ENCODE assay signal across 23 mouse cellular contexts in genomic region chr13:112016280-112016679, GRCm38 (mm10).
DNase-seq lines count a peak whose midpoint lies in the region; ATAC-seq lines count a peak whose summit lies in the region.
"Had no signal": no experiment of that assay in that cellular context is flagged by ENCODE, and none has a peak within 500 bp of the region (broad histone marks: within the 10 kb centered on the region; RNA-seq: fewer than 3 reads in every experiment).

No protein-coding gene starts in this region.

- H3K9ac ChIP-seq in liver, embryonic 16.5 days (ENCODE audit: low read depth, low read length) = 0 out of 2 replicates have a peak overlapping the region, but pooled peaks have one; percentile 19
- H3K9ac ChIP-seq: forebrain, embryonic 15.5 days; heart, embryonic 13.5 days; midbrain, embryonic 13.5 days had no signal

- H3K36me3 ChIP-seq in liver, embryonic 16.5 days (ENCODE audit: control insufficient read depth, insufficient read depth) = no peaks in the 10 kb centered on the region
- H3K36me3 ChIP-seq: forebrain, embryonic 15.5 days; heart, embryonic 13.5 days; midbrain, embryonic 13.5 days had no signal

- peaks cover 35% of the 10 kb centered on the region for H3K4me1 ChIP-seq in liver, embryonic 16.5 days (ENCODE audit: control insufficient read depth, low read depth, low read length)
- H3K4me1 ChIP-seq: forebrain, embryonic 15.5 days; midbrain, embryonic 13.5 days had no signal

- H3K9me3 ChIP-seq in liver, embryonic 16.5 days (replicated peaks; ENCODE audit: control insufficient read depth, low read length) = no peaks in the 10 kb centered on the region
- H3K9me3 ChIP-seq: forebrain, embryonic 15.5 days; midbrain, embryonic 13.5 days had no signal

- intact Hi-C loops in left cerebral cortex, postnatal 10 days (cut with DNase I) = no loop called here

- H3K4me3 ChIP-seq in liver, embryonic 16.5 days (ENCODE audit: low read depth, low read length) = no peak overlapping the region
- H3K4me3 ChIP-seq: forebrain, embryonic 15.5 days; heart, embryonic 13.5 days; midbrain, embryonic 13.5 days had no signal

- no peaks in the 10 kb centered on the region for H3K27me3 ChIP-seq in liver, embryonic 16.5 days (ENCODE audit: control insufficient read depth, insufficient read depth, low read depth, low read length)
- H3K27me3 ChIP-seq: forebrain, embryonic 15.5 days; heart, embryonic 13.5 days; midbrain, embryonic 13.5 days; Patski had no signal

- H3K27ac ChIP-seq in liver, embryonic 16.5 days (ENCODE audit: low read length) = peak overlapping the region; percentile 60
- H3K27ac ChIP-seq: forebrain, embryonic 15.5 days; heart, embryonic 13.5 days; hindbrain, postnatal 0 days; midbrain, embryonic 13.5 days had no signal

- ATAC-seq in liver, embryonic 16.5 days (ENCODE audit: low read depth) = peak; percentile 87
- ATAC-seq: CD4-positive, CD25-positive, alpha-beta regulatory T cell, adult 4 months; forebrain, embryonic 15.5 days; hindbrain, postnatal 0 days; intestine, postnatal 0 days; midbrain, embryonic 13.5 days; Patski had no signal

- peak; percentile 16 for DNase-seq in testis, postnatal 10 days (ENCODE audit: low spot score)
- DNase-seq in testis, postnatal 14 days (ENCODE audit: low spot score) = no peak
- DNase-seq in liver = peak; percentile 32
- no peak for DNase-seq in heart, adult 9 months (ENCODE audit: low spot score in 2 of 2)
- no peak for DNase-seq in left cerebral cortex, postnatal 10 days (ENCODE audit: extremely low spot score in 1 of 2, low spot score in 2 of 2)
- DNase-seq in cerebellum, adult 11 months = no peak
- DNase-seq: adrenal gland, postnatal 36 days; cerebellum, adult 2 months; cerebellum, postnatal 25 days; gastrocnemius, postnatal 14 days; heart, adult 18-20 months; heart, postnatal 14 days; lung, adult 18-20 months; lung, postnatal 10 days; thymus, postnatal 4 days had no signal

- H3K4me2 ChIP-seq in liver, embryonic 16.5 days (ENCODE audit: low read depth, low read length) = peak overlapping the region; percentile 41
- H3K4me2 ChIP-seq: forebrain, embryonic 15.5 days; heart, embryonic 13.5 days; midbrain, embryonic 13.5 days had no signal

Comparison
In these comparisons a context has a peak if more than half of its experiments do, and no peak if none do; other contexts are left out.
1. DNase-seq: peak in testis, postnatal 10 days (single experiment) and liver (single experiment); none in testis, postnatal 14 days (single experiment), heart, adult 9 months (0 of 2), left cerebral cortex, postnatal 10 days (0 of 2) and cerebellum, adult 11 months (single experiment).